Mouse (Mus musculus): ENCODE measurements around the gene Nat14. TPM values are rescaled to one million over a fixed set of nuclear protein-coding genes. Genes with fewer than 3 reads are reported as not detected.

The Nat14 gene
- polyA plus RNA-seq, 1 experiment = 5.9 TPM

DNA sequence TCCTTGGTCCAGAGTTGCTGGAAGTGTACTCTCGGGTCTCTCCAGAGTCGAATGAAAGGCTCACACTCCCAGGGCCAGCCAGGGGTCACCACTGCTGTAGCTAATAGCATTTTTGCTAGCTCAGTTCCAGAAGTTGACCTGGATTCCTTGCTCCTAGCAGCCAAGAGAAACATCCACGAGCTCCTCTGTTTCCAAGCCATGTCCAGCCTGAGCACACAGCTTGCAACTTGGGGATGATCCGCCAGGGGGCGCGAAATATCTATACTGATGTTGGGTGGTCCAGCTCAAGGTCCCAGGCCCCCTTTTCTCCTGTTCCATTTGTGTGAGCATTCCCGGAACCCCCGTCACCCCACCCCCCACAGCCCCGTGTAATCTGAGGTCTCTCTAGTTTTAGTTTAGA, 10.3 kb upstream of the Nat14 start:
- 63% methylated on average over 9 of the region's 9 CpGs for WGBS
- Histone ChIP-seq H3K4me3 (ENCODE audit: control insufficient read depth, insufficient read depth, low read length) (no peak overlapping the region), H3K27ac (ENCODE audit: control insufficient read depth, insufficient read depth, low read length) (no peak overlapping the region), H3K27me3 (ENCODE audit: control insufficient read depth, insufficient read depth, low read length) (no peaks in the 10 kb centered on the region), H3K4me1 (replicated peaks; ENCODE audit: control insufficient read depth, insufficient read depth, low read length) (peaks cover 6% of the 10 kb centered on the region; the same call in 1 of the 2 replicates), H3K36me3 (ENCODE audit: control insufficient read depth, insufficient read depth, low read length) (no peaks in the 10 kb centered on the region)
- peak; percentile 54 for DNase-seq
- TF ChIP-seq POLR2A (IDR thresholded peaks at IDR 0.05; ENCODE audit: control insufficient read depth, extremely low read depth, insufficient read depth, low read length, poor library complexity) (no peak), CTCF (IDR thresholded peaks at IDR 0.05; ENCODE audit: borderline replicate concordance, control insufficient read depth, extremely low read depth, insufficient read depth, low read length, poor library complexity) (no peak)

DNA sequence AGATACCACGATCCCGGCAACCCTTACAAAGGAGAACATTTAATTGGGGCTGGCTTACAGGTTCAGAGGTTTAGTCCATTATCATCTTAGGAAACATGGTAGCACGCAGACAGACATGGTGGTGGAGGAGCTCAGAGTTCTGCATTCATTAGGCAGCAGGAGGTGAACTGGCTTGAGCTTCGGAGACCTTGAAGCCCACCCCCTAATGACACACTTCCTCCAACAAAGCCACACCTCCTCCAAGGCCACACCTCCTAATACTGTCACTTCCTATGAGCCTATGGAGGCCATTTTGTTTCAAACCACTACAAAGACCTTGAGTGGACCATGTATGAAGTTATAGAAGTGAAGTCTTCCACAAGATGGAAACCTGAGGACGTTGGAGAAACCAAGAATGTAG, 9.6 kb upstream of the Nat14 start:
- Histone ChIP-seq H3K27ac (ENCODE audit: control insufficient read depth, insufficient read depth, low read length) (no peak overlapping the region), H3K36me3 (ENCODE audit: control insufficient read depth, insufficient read depth, low read length) (no peaks in the 10 kb centered on the region), H3K4me3 (ENCODE audit: control insufficient read depth, insufficient read depth, low read length) (no peak overlapping the region), H3K4me1 (replicated peaks; ENCODE audit: control insufficient read depth, insufficient read depth, low read length) (peaks cover 7% of the 10 kb centered on the region; the same call in 1 of the 2 replicates), H3K27me3 (ENCODE audit: control insufficient read depth, insufficient read depth, low read length) (no peaks in the 10 kb centered on the region)
- WGBS = 78% methylated on average over 5 of the region's 5 CpGs
- no peak for DNase-seq
- TF ChIP-seq POLR2A (IDR thresholded peaks at IDR 0.05; ENCODE audit: control insufficient read depth, extremely low read depth, insufficient read depth, low read length, poor library complexity) (no peak), CTCF (IDR thresholded peaks at IDR 0.05; ENCODE audit: borderline replicate concordance, control insufficient read depth, extremely low read depth, insufficient read depth, low read length, poor library complexity) (no peak)

DNA sequence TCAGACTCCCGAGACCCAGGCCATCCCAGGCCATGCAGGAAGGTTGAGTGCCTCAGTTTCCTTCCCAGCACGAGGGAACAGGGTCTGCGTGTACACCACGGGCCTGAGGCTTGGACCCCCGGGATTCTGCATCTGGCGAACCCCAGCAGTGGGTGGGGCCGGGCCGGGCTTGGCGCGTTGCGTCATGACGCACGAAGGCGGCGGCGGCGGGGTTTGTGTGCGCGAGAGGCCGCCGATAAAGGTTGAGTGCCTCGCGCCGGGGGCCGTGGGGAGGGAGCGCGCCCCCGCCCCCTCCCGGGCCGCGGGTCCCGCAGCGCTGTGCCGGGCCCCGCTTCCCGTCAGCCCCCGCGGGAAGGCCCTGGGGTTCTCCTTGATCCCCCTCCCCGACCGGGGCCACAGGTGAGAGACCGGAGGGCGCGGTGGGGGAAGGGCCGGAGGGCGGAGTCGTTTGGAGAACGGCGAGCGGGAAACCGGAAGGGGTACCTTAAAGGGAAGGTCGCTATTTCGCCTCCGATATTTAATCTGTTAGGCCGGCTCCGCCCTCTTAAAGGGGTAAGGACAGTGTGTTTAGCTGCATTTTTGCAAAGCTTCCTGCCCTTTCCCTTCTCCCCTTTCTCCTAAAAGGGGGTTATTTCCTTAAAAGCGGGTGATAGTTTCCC, 6.7 kb upstream of the Nat14 start, which contains the start of gene Zfp628:
TSS of gene Zfp628 (plus strand) at position 211 of the 659 bp plus-strand sequence.
- H3K4me3 ChIP-seq (ENCODE audit: control insufficient read depth, insufficient read depth, low read length) = peak within 1 kb of the TSS; percentile 55
- TF ChIP-seq POLR2A (IDR thresholded peaks at IDR 0.05; ENCODE audit: control insufficient read depth, extremely low read depth, insufficient read depth, low read length, poor library complexity) = peak; percentile 88
- 0 out of 2 replicates have a peak, but pooled peaks have one; percentile 54 for TF ChIP-seq CTCF (IDR thresholded peaks at IDR 0.05; ENCODE audit: borderline replicate concordance, control insufficient read depth, extremely low read depth, insufficient read depth, low read length, poor library complexity)
- H3K4me1 ChIP-seq (replicated peaks; ENCODE audit: control insufficient read depth, insufficient read depth, low read length) = peaks cover 7% of the 10 kb centered on the region; the same call in 1 of the 2 replicates
- H3K27ac ChIP-seq (ENCODE audit: control insufficient read depth, insufficient read depth, low read length) = peak within 1 kb of the TSS; percentile 86
- WGBS = under 1% methylated on average over 55 of the region's 56 CpGs
- peaks cover 13% of the 10 kb centered on the region for H3K36me3 ChIP-seq (ENCODE audit: control insufficient read depth, insufficient read depth, low read length)
- no peaks in the 10 kb centered on the region for H3K27me3 ChIP-seq (ENCODE audit: control insufficient read depth, insufficient read depth, low read length)
- peak; percentile 95 for DNase-seq

GRCm38 (mm10) chr7:4915669-4916416, 6.0 kb upstream of the Nat14 start:
- Histone ChIP-seq H3K4me1 (replicated peaks; ENCODE audit: control insufficient read depth, insufficient read depth, low read length) (peaks cover 7% of the 10 kb centered on the region; the same call in 1 of the 2 replicates), H3K27ac (ENCODE audit: control insufficient read depth, insufficient read depth, low read length) (peak overlapping the region; percentile 86), H3K36me3 (ENCODE audit: control insufficient read depth, insufficient read depth, low read length) (peaks cover 19% of the 10 kb centered on the region), H3K4me3 (ENCODE audit: control insufficient read depth, insufficient read depth, low read length) (peak overlapping the region; percentile 55), H3K27me3 (ENCODE audit: control insufficient read depth, insufficient read depth, low read length) (no peaks in the 10 kb centered on the region)
- DNase-seq = peak; percentile 35
- TF ChIP-seq CTCF (IDR thresholded peaks at IDR 0.05; ENCODE audit: borderline replicate concordance, control insufficient read depth, extremely low read depth, insufficient read depth, low read length, poor library complexity) (no peak), POLR2A (IDR thresholded peaks at IDR 0.05; ENCODE audit: control insufficient read depth, extremely low read depth, insufficient read depth, low read length, poor library complexity) (no peak)
- 16% methylated on average over 14 of the region's 14 CpGs for WGBS

DNA sequence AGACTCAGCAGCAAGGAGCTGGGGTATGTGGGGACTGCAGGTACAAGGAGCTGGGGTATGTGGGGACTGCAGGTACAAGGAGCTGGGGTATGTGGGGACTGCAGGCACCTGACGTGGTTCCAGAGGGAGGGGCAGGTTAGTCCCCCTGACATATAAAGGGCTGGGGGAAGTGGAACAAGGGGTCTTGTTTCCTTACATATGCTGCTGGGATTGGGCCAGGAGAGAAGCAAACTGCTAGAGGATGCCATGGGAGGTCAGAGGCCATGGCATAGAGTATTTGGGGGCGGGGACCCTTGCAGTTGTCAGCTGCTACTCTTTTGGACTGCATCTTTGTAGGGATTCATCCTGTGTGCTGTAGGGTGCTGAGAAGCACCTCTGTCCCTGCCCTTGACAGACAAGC, 4.3 kb upstream of the Nat14 start:
- no peaks in the 10 kb centered on the region for H3K27me3 ChIP-seq (ENCODE audit: control insufficient read depth, insufficient read depth, low read length)
- H3K36me3 ChIP-seq (ENCODE audit: control insufficient read depth, insufficient read depth, low read length) = peaks cover 19% of the 10 kb centered on the region
- H3K4me3 ChIP-seq (ENCODE audit: control insufficient read depth, insufficient read depth, low read length) = no peak overlapping the region
- TF ChIP-seq CTCF (IDR thresholded peaks at IDR 0.05; ENCODE audit: borderline replicate concordance, control insufficient read depth, extremely low read depth, insufficient read depth, low read length, poor library complexity) (no peak), POLR2A (IDR thresholded peaks at IDR 0.05; ENCODE audit: control insufficient read depth, extremely low read depth, insufficient read depth, low read length, poor library complexity) (no peak)
- H3K27ac ChIP-seq (ENCODE audit: control insufficient read depth, insufficient read depth, low read length) = no peak overlapping the region
- DNase-seq = no peak
- 86% methylated on average over 2 of the region's 2 CpGs for WGBS
- peaks cover 9% of the 10 kb centered on the region for H3K4me1 ChIP-seq (replicated peaks; ENCODE audit: control insufficient read depth, insufficient read depth, low read length)

GRCm38 (mm10) chr7:4918681-4919080, 3.1 kb upstream of the Nat14 start:
- H3K4me1 ChIP-seq (replicated peaks; ENCODE audit: control insufficient read depth, insufficient read depth, low read length) = peaks cover 20% of the 10 kb centered on the region
- TF ChIP-seq CTCF (IDR thresholded peaks at IDR 0.05; ENCODE audit: borderline replicate concordance, control insufficient read depth, extremely low read depth, insufficient read depth, low read length, poor library complexity) (no peak), POLR2A (IDR thresholded peaks at IDR 0.05; ENCODE audit: control insufficient read depth, extremely low read depth, insufficient read depth, low read length, poor library complexity) (no peak)
- no peak overlapping the region for H3K27ac ChIP-seq (ENCODE audit: control insufficient read depth, insufficient read depth, low read length)
- WGBS = 97% methylated on average over 15 of the region's 15 CpGs
- no peak for DNase-seq
- no peak overlapping the region for H3K4me3 ChIP-seq (ENCODE audit: control insufficient read depth, insufficient read depth, low read length)
- H3K27me3 ChIP-seq (ENCODE audit: control insufficient read depth, insufficient read depth, low read length) = peaks cover 3% of the 10 kb centered on the region; the same call in 1 of the 2 replicates
- H3K36me3 ChIP-seq (ENCODE audit: control insufficient read depth, insufficient read depth, low read length) = peaks cover 19% of the 10 kb centered on the region

Data from thymus, adult 2 months (tissue).